Mouse (Mus musculus) liver, embryonic 13.5 days (tissue): Measurements from ENCODE around the gene Dnmt3l. TPM values are rescaled to one million over a fixed set of nuclear protein-coding genes. Genes with fewer than 3 reads are reported as not detected.

Experiments
- ATAC-seq: fragments of 200-750 bp; cut with Nextera tagmentation; 2 replicates; pipeline ENCODE4 v1.8.0; 2017; ENCODE audit warnings: low read depth, mild to moderate bottlenecking, moderate number of reproducible peaks, moderate library complexity
- DNase-seq: peaks from one replicate; pipeline ENCODE4 v3.0.0; 2022
- H3K27ac ChIP-seq: fragments of 300-500 bp; sonication (generic); 2 replicates; pipeline ENCODE4 v1.5.1; 2015; ENCODE audit warnings: moderate library complexity, mild to moderate bottlenecking, inconsistent platforms
- H3K27me3 ChIP-seq: fragments of 300-500 bp; sonication (generic); 2 replicates; pipeline ENCODE4 v1.6.1; 2015; ENCODE audit warnings: mild to moderate bottlenecking, inconsistent platforms
- H3K36me3 ChIP-seq: fragments of 300-500 bp; sonication (generic); 2 replicates; pipeline ENCODE4 v1.6.1; 2015; ENCODE audit warnings: mild to moderate bottlenecking, inconsistent platforms
- H3K4me1 ChIP-seq: fragments of 300-500 bp; sonication (generic); replicated peaks from 2 replicates; pipeline ENCODE4 v1.6.1; 2015; ENCODE audit warnings: inconsistent platforms
- H3K4me2 ChIP-seq: fragments of 300-500 bp; sonication (generic); 2 replicates; pipeline ENCODE4 v1.6.1; 2015; ENCODE audit warnings: inconsistent platforms, mild to moderate bottlenecking, moderate library complexity
- H3K4me3 ChIP-seq: fragments of 300-500 bp; sonication (generic); replicated peaks from 2 replicates; pipeline ENCODE4 v1.5.1; 2015; ENCODE audit warnings: mild to moderate bottlenecking, inconsistent platforms
- H3K9ac ChIP-seq: fragments of 300-500 bp; sonication (generic); 2 replicates; pipeline ENCODE4 v1.6.1; 2015; ENCODE audit warnings: mild to moderate bottlenecking, inconsistent platforms
- H3K9me3 ChIP-seq: fragments of 300-500 bp; sonication (generic); replicated peaks from 2 replicates; pipeline ENCODE4 v1.6.1; 2016; ENCODE audit warnings: inconsistent platforms
- WGBS: fragments of 180-500 bp; shearing (Covaris S2); methylation state at CpG from one replicate; pipeline ENCODE4 v1.1.7; 2015; ENCODE audit not compliant: insufficient replicate concordance; 5-methylcytosine and 5-hydroxymethylcytosine counted together
- polyA plus RNA-seq: library from polyadenylated mRNA; unstranded; fragments of >200 nt; fragmentation: Nextera tagmentation; extraction: Ambion mirVana; gene quantifications from 2 replicates; pipeline ENCODE4 v1.2.1, GENCODE M21; 2015

The Dnmt3l gene
- not detected in 2 replicates for polyA plus RNA-seq

DNA sequence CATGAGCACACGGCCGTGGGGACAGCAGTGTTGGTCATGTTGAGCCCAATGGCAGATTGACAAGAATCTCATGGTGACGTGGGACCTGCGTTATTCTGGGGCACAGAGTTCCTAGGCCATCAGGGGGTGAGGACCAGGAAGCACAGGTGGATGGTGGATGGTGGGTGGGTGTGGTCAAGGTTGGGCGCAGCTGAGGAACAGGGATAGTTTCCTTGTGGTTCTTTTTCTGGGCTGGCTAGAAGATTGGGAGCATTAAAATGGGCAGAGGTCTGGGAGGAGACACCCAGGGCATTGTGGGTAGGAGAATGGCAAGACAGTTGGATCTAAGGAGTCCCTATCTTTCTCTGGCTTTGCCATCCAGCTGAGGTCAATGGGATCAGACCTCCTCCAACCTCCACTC, at the start of gene Dnmt3l:
TSS of gene Dnmt3l (plus strand) at position 301 of the 400 bp plus-strand sequence.
- Histone ChIP-seq H3K9me3 (no peaks in the 10 kb centered on the region), H3K4me3 (no peak within 1 kb of the TSS), H3K27me3 (peaks cover 12% of the 10 kb centered on the region), H3K4me1 (peaks cover 5% of the 10 kb centered on the region), H3K27ac (no peak within 1 kb of the TSS), H3K36me3 (no peaks in the 10 kb centered on the region), H3K4me2 (no peak within 1 kb of the TSS), H3K9ac (no peak within 1 kb of the TSS)
- ATAC-seq (no peak), DNase-seq (no peak)
- WGBS: 67% methylated on average over 5 of the region's 5 CpGs

DNA sequence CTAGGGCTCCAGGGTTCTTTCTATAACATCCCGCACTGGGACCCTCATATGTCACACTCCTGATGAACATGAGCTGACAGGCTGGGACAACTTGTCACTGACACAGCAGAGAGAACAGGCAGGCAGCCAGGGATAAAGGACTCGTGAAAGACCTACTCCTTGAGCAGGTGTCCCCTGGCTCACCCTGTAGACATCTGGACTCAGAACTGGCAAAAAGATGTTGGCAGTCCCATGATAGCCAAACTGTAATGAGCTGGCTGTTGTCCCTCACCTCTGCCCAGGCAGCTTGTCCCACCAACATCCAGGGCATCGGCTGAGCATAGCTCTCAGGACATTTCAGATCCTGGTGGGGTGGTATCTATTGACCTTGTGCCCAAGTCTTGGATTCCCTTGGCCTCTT, 46.1 kb upstream of the Dnmt3l start:
- Histone ChIP-seq H3K27me3 (no peaks in the 10 kb centered on the region), H3K9ac (no peak overlapping the region), H3K4me2 (no peak overlapping the region), H3K36me3 (peaks cover 100% of the 10 kb centered on the region), H3K27ac (no peak overlapping the region), H3K4me3 (no peak overlapping the region), H3K4me1 (no peaks in the 10 kb centered on the region), H3K9me3 (no peaks in the 10 kb centered on the region)
- WGBS: 85% methylated on average over 3 of the region's 3 CpGs
- ATAC-seq: no peak
- no peak for DNase-seq

DNA sequence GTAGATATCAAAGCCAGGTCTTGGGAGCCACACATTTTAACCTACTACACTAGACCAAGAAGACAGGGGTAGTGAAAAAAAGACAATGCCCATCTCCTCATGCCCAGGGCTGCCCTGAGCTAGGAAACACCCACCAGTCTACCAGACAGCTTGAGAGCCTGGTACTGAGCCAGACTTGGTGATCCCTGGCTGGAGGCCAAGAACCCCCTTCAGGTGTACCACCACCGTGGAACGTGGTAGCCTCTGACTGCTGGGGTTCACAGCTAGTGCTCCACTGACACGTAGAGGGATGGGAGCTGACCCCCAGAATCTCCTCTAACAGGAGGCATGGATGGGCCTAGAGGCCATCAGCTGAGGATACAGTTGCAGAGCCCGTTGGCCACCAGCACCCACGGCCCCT, 41.5 kb upstream of the Dnmt3l start:
- Histone ChIP-seq H3K4me2 (no peak overlapping the region), H3K27me3 (no peaks in the 10 kb centered on the region), H3K27ac (no peak overlapping the region), H3K4me1 (peaks cover 30% of the 10 kb centered on the region), H3K36me3 (peaks cover 98% of the 10 kb centered on the region), H3K9me3 (no peaks in the 10 kb centered on the region), H3K4me3 (no peak overlapping the region), H3K9ac (no peak overlapping the region)
- 90% methylated on average over 5 of the region's 5 CpGs for WGBS
- no peak for ATAC-seq
- DNase-seq: no peak

DNA sequence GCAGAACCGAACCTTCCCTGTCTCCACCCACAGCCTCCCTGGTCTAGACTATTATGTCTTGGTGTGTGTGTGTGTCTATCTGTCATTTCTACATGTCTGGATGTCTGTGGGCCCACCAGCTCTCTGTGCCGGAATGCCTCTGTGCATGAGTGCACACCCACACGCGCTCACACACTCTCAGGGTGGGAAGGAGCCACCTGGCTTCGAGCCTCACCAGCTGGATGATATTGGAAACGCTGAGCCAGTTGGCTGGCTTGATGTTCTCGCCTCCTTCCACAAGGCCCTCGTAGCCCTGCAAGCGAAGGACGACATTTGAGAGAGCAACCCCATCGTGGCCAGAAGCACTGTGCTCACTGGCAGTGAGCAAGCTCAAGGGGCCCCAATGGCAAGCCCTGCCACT, 40.0 kb upstream of the Dnmt3l start:
- Histone ChIP-seq H3K9me3 (no peaks in the 10 kb centered on the region), H3K9ac (no peak overlapping the region), H3K4me2 (no peak overlapping the region), H3K27ac (no peak overlapping the region), H3K36me3 (peaks cover 93% of the 10 kb centered on the region), H3K4me3 (no peak overlapping the region), H3K27me3 (no peaks in the 10 kb centered on the region), H3K4me1 (peaks cover 46% of the 10 kb centered on the region)
- no peak for DNase-seq
- WGBS: 89% methylated on average over 11 of the region's 11 CpGs
- no peak for ATAC-seq

GRCm38 (mm10) chr10:78002316-78002715, 39.4 kb upstream of the Dnmt3l start:
- Histone ChIP-seq H3K4me1 (peaks cover 51% of the 10 kb centered on the region), H3K9ac (no peak overlapping the region), H3K27me3 (no peaks in the 10 kb centered on the region), H3K9me3 (no peaks in the 10 kb centered on the region), H3K4me2 (no peak overlapping the region), H3K36me3 (peaks cover 91% of the 10 kb centered on the region), H3K4me3 (no peak overlapping the region), H3K27ac (peak overlapping the region; percentile 18; the same call in 1 of the 2 replicates)
- no peak for ATAC-seq
- DNase-seq: no peak
- 90% methylated on average over 2 of the region's 2 CpGs for WGBS

DNA sequence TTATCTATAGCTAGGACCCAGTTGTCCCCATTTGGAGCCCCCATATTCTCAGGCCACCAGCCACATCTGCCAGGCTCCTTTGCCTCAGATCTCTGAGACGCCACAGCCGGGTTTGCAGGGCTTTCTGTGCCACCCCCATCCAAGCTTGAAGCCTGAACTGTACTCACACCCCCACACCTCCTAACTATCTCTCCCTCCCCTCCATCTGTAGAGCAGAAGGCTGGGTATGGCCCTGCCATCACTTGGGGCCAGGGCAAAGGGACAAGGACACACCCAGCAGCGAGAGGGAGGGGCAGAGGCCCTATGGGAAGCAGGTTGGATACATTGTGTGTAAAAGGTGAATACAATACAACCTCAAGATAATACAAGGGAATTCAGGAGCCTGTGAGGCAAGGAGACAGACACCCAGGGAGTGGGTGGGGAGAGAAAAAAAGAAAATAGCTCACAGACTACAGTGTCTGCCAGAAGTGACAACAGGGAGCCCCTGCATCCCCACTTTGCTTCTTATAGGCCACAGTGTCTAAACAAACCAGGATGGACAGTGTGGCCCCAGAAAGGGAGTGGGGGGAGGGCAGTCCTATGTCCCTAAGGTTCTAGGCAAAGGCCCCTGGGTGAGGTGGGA, 37.2 kb upstream of the Dnmt3l start:
- peaks cover 68% of the 10 kb centered on the region for H3K4me1 ChIP-seq

DNA sequence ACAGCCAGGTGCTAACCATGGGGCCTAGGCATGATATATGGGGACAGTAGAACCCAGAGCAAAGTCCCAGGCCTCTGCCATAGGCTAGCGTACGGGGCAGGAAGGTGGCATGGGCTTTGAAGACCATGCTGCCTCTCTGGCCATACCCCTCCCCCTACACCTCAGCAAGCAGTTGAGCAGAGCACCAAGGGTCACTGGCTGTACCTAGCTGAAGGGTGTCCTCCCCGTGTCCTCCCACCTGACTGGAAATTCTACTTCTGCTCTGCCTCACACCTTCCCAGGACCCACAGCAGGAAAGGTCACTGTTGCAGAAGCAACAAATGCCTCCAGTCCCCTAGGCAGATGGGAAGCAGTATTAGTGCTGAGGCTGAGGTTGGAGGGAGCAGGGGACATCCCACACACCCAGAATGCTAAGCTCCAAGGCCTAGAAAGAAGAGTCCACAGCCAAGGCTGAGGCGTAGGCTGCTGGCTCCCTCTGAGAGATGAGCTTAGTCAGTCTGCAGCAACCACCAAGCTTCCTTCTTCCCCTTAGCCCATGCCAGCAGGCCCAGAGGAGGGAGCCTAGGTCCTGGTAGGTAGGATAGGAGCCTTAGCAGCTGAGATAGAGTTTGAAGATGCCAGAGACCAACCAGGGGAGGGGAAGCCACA, 35.8 kb upstream of the Dnmt3l start:
- Histone ChIP-seq H3K9me3 (no peaks in the 10 kb centered on the region), H3K4me2 (peak overlapping the region; percentile 98), H3K27ac (peak overlapping the region; percentile 99), H3K27me3 (no peaks in the 10 kb centered on the region), H3K36me3 (peaks cover 55% of the 10 kb centered on the region), H3K4me3 (peak overlapping the region; percentile 89), H3K4me1 (peaks cover 75% of the 10 kb centered on the region), H3K9ac (peak overlapping the region; percentile 96)
- 84% methylated on average over 4 of the region's 4 CpGs for WGBS
- ATAC-seq (no peak), DNase-seq (no peak)

More for the DNA sequence above, 37.2 kb upstream of the Dnmt3l start:
- peak overlapping the region; percentile 96 for H3K9ac ChIP-seq
- H3K4me3 ChIP-seq: peak overlapping the region; percentile 89
- no peaks in the 10 kb centered on the region for H3K27me3 ChIP-seq
- no peaks in the 10 kb centered on the region for H3K9me3 ChIP-seq
- 40% methylated on average over 3 of the region's 3 CpGs for WGBS
- peak overlapping the region; percentile 98 for H3K4me2 ChIP-seq
- H3K36me3 ChIP-seq: peaks cover 68% of the 10 kb centered on the region
- ATAC-seq (peak; percentile 73), DNase-seq (peak; percentile 67)
- peak overlapping the region; percentile 99 for H3K27ac ChIP-seq

DNA sequence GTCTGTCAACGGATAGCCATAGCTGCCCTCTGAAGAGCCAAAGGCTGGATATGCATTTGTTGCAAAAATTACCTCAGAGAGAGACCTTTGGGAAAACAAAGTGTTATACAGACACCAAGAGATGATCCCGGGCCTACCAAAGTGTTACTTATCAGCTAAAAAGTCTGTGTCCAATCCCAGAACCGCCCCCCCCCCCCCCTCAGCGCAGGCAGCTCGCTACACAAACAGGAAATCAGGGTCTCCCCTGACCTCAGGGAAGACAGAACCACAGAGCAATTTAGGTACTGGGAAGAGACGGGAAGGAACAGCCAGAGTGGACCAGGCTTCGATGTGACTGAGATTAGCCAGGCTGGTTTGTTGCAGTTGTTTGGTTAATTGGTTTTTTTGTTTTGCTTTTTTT, 34.5 kb upstream of the Dnmt3l start:
- Histone ChIP-seq H3K4me1 (peaks cover 72% of the 10 kb centered on the region), H3K9me3 (no peaks in the 10 kb centered on the region), H3K4me2 (peak overlapping the region; percentile 98), H3K4me3 (peak overlapping the region; percentile 89), H3K36me3 (peaks cover 42% of the 10 kb centered on the region), H3K9ac (peak overlapping the region; percentile 96), H3K27me3 (no peaks in the 10 kb centered on the region), H3K27ac (peak overlapping the region; percentile 99)
- DNase-seq: no peak
- no peak for ATAC-seq
- 6% methylated on average over 7 of the region's 7 CpGs for WGBS

DNA sequence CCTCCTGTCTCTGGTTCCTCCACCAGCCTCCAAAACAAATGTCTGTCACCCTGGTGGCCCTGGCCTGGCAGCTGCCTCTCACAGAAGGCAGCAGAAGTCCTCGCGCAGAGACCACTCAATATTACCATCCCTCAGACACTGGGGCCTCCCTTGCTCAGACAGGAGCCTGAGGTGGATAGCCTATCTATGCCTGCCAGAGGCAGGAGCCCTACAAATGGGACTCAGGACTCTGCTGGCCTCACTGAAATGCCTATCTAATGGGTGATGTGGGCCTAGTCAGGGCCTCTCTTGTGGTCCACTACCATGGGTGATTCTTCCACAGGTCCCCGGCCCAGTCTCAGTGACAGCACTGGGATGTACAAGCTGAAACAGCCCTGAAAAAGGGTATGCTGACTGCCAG, 33.6 kb upstream of the Dnmt3l start:
- Histone ChIP-seq H3K36me3 (peaks cover 33% of the 10 kb centered on the region), H3K9ac (peak overlapping the region; percentile 96), H3K4me2 (peak overlapping the region; percentile 98), H3K4me1 (peaks cover 72% of the 10 kb centered on the region), H3K27ac (peak overlapping the region; percentile 99), H3K9me3 (no peaks in the 10 kb centered on the region), H3K27me3 (no peaks in the 10 kb centered on the region), H3K4me3 (peak overlapping the region; percentile 89)
- ATAC-seq (peak; percentile 62), DNase-seq (peak; percentile 72)
- 24% methylated on average over 3 of the region's 3 CpGs for WGBS

- peaks cover 22% of the 10 kb centered on the region for H3K36me3 ChIP-seq
- WGBS: under 1% methylated on average over 59 of the region's 59 CpGs
Observed at GRCm38 (mm10) chr10:78009184-78009944, 32.4 kb upstream of the Dnmt3l start.

GRCm38 (mm10) chr10:78009945-78010293, 31.8 kb upstream of the Dnmt3l start, which contains the start of gene Pfkl:
Gene Pfkl (minus strand): TSS chr10:78010083.
- H3K4me2 ChIP-seq: peak within 1 kb of the TSS; percentile 98
- H3K9ac ChIP-seq: peak within 1 kb of the TSS; percentile 96
- under 1% methylated on average over 9 of the region's 9 CpGs for WGBS
- H3K4me3 ChIP-seq: peak within 1 kb of the TSS; percentile 89
- H3K27me3 ChIP-seq: no peaks in the 10 kb centered on the region
- DNase-seq: no peak
- H3K27ac ChIP-seq: peak within 1 kb of the TSS; percentile 99
- no peaks in the 10 kb centered on the region for H3K9me3 ChIP-seq
- H3K4me1 ChIP-seq: peaks cover 56% of the 10 kb centered on the region
- H3K36me3 ChIP-seq: peaks cover 17% of the 10 kb centered on the region
- ATAC-seq: no peak

More at GRCm38 (mm10) chr10:78009184-78009944, 32.4 kb upstream of the Dnmt3l start:
- Histone ChIP-seq H3K4me3 (peak overlapping the region; percentile 89), H3K4me2 (peak overlapping the region; percentile 98), H3K4me1 (peaks cover 61% of the 10 kb centered on the region), H3K27me3 (no peaks in the 10 kb centered on the region), H3K27ac (peak overlapping the region; percentile 99), H3K9ac (peak overlapping the region; percentile 96), H3K9me3 (no peaks in the 10 kb centered on the region)
- DNase-seq (peak; percentile 95), ATAC-seq (peak; percentile 89)
